Mouse (Mus musculus) cerebellum, adult 9-10 months (tissue): ENCODE measurements at regions not wholly inside any gene's neighbourhood (a gene's known extent, or its start where the extent isn't known, plus 50 kb on each side); places are given as distances from the start of the nearest gene placed in this dataset.

Experiments
- DNase-seq: peaks from one replicate; pipeline ENCODE4 v3.0.0; 2022

DNA sequence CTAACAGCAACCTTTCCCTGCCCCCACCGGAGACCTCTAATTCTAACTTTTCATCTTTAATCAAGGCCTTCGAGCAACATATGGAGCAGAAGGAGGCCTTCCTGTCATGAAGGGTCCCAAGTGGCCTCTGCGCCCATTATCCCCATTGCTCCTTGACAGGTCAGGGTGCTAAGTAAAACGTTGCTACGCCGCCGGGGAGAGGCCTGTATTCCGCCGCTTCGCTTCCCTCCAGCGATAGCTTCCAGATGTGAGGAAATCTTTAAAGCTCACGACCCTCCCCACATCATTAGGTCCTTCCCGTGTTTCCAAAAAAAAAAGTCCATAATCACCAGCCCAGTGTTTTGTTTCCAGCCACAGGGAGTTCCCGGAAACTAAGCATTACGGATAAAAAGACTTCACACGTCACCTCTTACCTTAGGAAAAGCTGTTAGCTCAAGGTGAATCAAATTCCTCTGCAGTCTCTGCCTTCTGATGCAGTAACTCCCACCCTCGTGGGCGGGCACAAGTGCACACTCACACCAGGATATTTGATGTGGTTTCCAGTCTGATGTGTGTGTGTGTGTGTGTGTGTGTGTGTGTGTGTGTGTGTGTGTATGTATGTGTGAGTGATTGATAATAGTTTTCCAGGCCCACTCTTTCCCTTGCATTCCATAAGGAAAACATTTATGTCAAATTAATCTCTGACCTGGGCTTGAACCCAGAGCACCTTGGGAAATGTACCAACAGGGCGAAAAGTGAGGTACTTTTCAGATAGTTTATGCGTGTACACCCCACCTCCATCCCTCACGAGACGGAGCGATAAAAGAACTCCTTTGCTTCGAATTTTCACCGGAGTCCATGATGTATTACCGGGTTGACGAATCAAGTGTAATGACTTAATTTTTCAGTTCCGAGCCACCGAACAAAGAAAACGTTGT is 107.5 kb downstream of the Gm45692 start:
- no peak for DNase-seq

- DNase-seq = no peak
Measured at GRCm38 (mm10) chr8:26227529-26227895, 108.2 kb downstream of the Gm45692 start.

GRCm38 (mm10) chr8:26229548-26229947 is 110.2 kb downstream of the Gm45692 start:
- DNase-seq = no peak

DNA sequence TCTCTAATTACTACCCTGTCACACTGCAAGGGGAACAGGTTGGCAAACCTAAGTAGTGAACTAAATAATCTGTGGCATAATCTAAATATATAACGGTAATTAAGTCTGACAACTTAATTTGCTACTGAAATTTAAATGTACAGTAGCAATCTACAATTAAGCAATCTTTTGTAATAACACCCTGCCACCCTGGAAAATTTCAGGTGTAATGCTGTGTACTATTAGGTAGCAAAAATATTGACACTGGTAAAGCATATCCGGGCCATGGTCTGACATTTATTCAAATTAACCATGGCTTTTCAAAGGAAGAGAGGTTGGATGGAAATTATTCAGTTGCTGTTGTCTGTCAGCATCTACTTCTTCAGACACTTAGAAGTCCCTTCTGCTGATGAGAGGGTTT is 119.7 kb downstream of the Gm45692 start:
- DNase-seq = no peak

GRCm38 (mm10) chr8:26239604-26240003 is 120.3 kb downstream of the Gm45692 start:
- DNase-seq = no peak

GRCm38 (mm10) chr8:26243743-26244142 is 124.4 kb downstream of the Gm45692 start:
- DNase-seq = no peak

- no peak for DNase-seq
Measured at GRCm38 (mm10) chr8:26244308-26244707, 125.0 kb downstream of the Gm45692 start.

DNA sequence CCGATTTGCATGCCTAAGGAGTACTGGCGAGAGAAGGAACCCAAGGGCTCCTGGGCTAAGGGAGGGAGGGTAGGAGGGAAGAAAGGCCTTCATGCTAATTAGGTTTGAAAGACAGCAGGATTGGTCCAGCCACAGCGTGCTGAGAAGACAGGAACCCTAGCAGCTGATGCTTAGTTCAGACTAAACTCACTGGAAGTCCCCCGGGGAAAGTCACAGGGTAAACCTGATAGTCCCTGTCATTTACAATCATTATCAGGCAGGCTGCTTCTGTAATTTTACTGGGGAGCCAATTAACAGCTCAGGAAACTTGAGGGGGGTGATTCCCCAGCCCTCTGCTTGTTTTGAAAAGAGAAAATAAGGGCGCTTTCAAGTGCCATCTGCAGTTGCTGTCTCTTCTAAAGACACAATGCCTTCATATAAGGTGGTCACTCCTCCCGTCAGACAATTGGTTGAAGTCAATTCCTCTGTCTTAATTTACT is 135.9 kb downstream of the Gm45692 start:
- no peak for DNase-seq

DNA sequence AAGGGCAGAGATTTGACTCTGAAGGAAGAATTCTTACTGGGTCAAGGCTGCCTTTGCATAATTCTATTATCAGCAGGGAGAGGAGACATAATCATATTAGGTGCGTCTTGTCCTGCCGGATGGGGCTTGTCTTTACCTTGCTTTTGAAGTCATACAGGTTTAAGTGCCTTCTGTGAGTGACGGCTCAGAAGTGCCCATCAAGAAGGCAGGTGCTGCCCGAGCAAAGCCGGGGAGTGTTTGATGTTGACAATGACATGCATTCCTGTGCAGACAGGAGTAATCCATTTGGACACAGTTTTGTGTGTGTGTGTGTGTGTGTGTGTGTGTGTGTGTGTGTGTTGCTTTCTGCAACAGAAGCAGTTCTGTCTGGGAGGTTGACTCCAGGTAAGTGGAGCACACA is 141.0 kb downstream of the Gm45692 start:
- DNase-seq = no peak

DNA sequence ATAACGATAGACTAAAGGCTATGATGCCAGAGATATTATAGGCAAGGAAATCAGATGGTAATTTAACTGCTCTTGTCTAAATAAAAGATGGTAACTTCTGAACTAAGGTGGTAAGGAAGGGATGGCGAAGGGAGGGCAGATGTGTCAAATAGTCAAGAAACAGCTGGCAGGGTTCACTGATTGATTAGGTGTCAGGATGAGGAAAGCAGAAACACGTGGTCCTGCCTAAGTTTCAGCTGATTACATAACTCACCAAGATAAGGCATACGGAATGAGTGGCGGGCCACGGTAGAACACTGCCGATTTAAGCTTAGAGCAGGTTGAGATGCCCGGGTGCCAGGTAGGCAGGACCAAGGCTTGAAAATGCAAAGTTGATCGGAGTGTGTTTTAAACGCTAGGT is 143.2 kb downstream of the Gm45692 start:
- no peak for DNase-seq

- DNase-seq = no peak
Measured at GRCm38 (mm10) chr8:26264869-26265321, 145.6 kb downstream of the Gm45692 start.

DNA sequence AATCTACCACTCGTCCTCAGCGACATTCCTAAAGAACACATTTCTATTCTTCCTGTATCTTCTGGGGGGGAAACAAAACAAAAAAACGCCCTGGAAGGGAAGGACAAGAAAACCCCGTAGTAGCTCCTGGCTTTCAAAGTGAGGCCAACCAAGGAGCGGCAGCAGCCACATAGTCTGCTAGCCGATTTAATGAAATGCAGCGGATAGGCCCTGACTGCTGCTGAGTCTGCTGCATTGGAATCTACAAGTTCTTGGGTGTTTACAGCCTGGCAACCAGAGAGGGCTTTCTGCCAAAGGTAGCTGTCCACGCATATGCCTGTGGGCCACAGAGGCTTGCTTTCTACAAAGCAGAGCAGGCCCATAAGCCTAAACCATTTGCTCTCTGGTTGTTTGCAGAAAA is 146.0 kb downstream of the Gm45692 start:
- DNase-seq = no peak

- DNase-seq = no peak
Measured at GRCm38 (mm10) chr8:26266384-26266783, 147.1 kb downstream of the Gm45692 start.

GRCm38 (mm10) chr8:26267569-26267968 is 148.2 kb downstream of the Gm45692 start:
- no peak for DNase-seq

DNA sequence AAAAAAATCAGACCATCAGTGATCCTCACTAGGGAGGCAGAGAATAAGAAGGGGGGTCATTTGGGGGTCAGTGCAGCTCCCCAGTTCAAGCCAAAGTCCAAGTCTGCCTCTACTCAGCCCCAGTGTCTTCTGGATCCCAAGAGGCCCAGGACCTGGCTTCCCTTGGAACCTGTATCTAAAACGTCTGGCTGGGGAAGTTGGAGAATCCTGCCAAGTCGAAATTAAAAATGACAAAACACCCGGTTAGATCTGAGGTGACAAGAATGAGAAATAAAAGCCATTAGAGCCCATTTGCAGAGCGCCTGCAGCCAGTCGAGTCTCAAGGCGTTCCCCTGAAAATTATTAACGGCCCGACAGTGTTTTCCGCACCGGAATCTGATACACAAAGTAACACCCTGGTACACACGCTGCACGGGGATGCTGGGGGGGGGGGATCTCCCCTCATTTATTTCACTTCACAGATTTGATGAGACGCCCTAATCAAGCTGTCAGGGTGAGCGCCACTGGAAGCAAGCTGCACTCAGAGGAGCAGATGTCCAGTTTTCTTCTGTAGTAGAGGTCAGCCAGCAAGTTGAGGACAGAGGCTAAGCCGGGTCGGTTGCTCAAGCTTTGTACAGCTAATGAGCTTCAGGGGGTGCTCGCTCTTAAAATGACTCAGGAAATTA is 149.5 kb downstream of the Gm45692 start:
- no peak for DNase-seq

DNA sequence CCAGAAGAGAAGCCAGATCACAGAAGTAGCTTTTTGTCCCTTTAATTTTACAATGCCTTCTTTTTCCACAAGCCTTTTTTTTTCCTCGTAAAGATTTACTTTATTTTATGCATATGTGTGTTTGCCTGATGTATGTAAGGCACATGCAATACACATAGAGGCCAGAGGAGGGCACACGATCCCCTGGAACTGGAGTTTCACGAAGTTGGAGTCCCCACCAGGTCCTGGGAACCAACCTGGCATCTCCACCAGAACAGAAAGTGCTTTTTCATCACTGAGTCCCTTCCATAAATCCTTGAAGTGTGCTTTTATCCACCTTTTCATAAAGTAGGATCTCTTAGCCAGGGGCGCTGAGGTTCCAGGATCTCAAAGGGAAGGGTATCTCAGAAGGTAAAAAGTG is 152.8 kb downstream of the Gm45692 start:
- peak; percentile 10 for DNase-seq

DNA sequence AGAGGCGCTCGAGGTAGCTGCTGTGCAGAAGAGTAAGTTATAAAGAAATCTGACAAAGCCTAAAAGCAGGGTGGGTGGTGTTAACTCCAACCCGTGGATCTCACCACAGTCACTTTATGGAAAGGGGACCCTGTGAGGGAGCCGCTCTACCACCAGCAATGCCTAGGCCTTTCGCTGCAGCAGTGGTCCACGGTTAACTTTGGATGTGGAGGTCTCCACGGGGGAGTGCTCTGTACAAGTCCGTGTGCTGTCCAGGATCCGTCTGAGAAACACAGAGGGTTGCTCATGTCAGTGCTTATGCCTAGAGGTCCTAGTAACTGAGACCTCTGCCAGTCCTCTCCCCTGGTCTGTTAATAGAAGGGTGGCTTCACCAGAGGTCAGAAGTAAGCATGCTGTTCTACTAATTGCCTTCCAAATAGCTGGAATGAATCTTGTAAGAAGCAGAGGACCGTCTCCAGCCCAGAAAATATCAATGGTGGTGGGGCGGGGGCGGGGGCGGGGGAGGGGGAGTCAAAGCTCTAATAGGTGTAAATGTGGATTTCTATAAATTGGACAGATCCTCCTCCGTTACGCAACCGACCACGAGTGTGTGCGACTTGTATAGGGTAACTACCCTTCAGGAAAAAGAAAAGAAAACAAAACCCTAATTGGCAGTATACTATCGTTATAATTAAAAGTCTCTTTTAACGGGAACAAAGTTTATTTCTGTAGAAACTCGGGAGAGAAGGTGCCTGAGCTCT is 153.5 kb downstream of the Gm45692 start:
- DNase-seq = no peak

DNA sequence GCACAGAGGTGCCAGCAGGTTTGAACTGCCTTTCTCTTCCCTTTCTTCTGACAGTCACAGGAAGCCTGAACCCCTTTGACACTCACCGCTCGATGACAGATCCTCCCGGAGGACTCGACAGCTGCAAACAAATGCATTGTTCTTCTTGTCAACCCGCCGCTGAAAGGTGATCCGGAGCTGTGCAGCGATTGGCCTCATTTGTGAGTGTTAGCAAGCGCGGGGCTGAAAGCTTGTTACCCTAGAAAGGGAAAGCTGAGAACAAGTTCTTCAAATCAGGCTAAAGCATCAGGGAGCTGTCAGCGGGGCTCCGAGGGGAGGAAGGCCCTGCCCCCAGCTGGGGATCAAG is 154.1 kb downstream of the Gm45692 start:
- no peak for DNase-seq

- no peak for DNase-seq
Measured at GRCm38 (mm10) chr8:26273792-26274191, 154.5 kb downstream of the Gm45692 start.

- no peak for DNase-seq
Measured at GRCm38 (mm10) chr8:26274481-26274880, 155.1 kb downstream of the Gm45692 start.

DNA sequence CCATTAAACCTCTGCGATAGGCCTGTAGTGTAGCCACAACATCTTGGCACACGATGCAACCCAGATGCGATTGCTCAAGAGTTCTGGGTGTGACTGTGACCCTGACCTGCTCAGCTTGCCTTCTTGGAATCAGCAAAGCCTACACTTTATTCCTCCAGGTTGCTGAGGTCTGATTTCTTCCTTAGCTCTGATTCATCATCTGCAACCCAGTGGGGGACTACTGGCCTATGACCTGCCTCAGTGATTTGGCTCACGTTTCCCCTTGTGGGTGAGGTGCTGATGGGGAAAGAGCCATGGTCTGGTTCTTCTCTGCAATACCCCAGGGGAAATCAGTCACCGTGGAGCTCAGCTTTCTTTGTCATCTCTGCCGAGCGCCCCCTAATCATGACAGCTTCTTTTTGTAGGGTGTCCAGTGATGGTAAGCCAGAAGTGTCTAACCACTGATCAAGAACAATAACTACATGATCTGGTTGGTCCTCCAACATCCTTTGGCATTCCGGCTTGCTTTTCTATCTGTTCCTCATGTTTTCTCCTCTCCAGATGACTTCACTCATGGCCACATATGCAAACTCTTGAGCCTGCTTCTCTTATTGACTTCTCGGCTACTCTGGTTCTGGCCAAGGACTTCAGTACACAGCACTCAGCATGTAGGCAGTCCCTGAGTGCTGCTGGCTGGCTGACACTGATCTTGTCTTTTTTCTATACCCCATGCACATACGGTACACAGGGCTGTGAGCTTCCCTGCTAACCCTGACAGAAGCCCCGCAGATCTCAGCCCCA is 163.0 kb downstream of the Gm45692 start:
- DNase-seq = no peak

- DNase-seq = no peak
Measured at GRCm38 (mm10) chr8:26283957-26284356, 164.6 kb downstream of the Gm45692 start.

GRCm38 (mm10) chr8:26287665-26288064 is 168.3 kb downstream of the Gm45692 start:
- DNase-seq = no peak
